Mouse (Mus musculus) myocyte (in vitro differentiated cells): ENCODE measurements around the gene Capn8.

Experiments
- CEBPB ChIP-seq: IDR thresholded peaks from 2 replicates; pipeline ENCODE4 v1.6.1; 2011; ENCODE audit warnings: mild to moderate bottlenecking, moderate library complexity; ENCODE audit not compliant: poor library complexity, insufficient read depth, severe bottlenecking
- E2F4 ChIP-seq: IDR thresholded peaks from one replicate; pipeline ENCODE4 v1.6.1; 2011; ENCODE audit warnings: mild to moderate bottlenecking, control low read depth, moderate library complexity; ENCODE audit not compliant: insufficient read depth
- MAX ChIP-seq: IDR thresholded peaks from one replicate; pipeline ENCODE4 v1.6.1; 2011; ENCODE audit warnings: low read depth, mild to moderate bottlenecking, control low read depth
- MYOD1 ChIP-seq, 3 experiments: IDR thresholded peaks; one replicate each; pipeline ENCODE4 v1.6.1; 2011; ENCODE audit warnings: control low read depth in 2 of 3, low read depth in 2 of 3, mild to moderate bottlenecking in 2 of 3, moderate library complexity in 1 of 3; ENCODE audit not compliant: insufficient read length in 2 of 3, control insufficient read depth in 1 of 3
- POLR2A ChIP-seq: IDR thresholded peaks from one replicate; pipeline ENCODE4 v1.6.1; 2011; ENCODE audit warnings: low read depth, mild to moderate bottlenecking, control low read depth, moderate library complexity; ENCODE audit not compliant: insufficient read length
- POLR2AphosphoS2 ChIP-seq: IDR thresholded peaks from one replicate; pipeline ENCODE4 v1.6.1; 2011; ENCODE audit warnings: low read depth, control low read depth; ENCODE audit not compliant: insufficient read length
- SRF ChIP-seq: IDR thresholded peaks from one replicate; pipeline ENCODE4 v1.6.1; 2011; ENCODE audit warnings: low read depth; ENCODE audit not compliant: control insufficient read depth, insufficient read length
- TCF12 ChIP-seq: IDR thresholded peaks from one replicate; pipeline ENCODE4 v1.6.1; 2011; ENCODE audit warnings: mild to moderate bottlenecking, control low read depth; ENCODE audit not compliant: poor library complexity, insufficient read depth, severe bottlenecking
- TCF3 ChIP-seq: IDR thresholded peaks from one replicate; pipeline ENCODE4 v1.6.1; 2011; ENCODE audit warnings: low read depth, control low read depth; ENCODE audit not compliant: insufficient read length
- USF1 ChIP-seq: IDR thresholded peaks from one replicate; pipeline ENCODE4 v1.6.1; 2011; ENCODE audit warnings: low read depth, mild to moderate bottlenecking, control low read depth, moderate library complexity

GRCm38 (mm10) chr1:182518143-182518680 lies 46.6 kb upstream of the Capn8 start:
- no peak for TF ChIP-seq POLR2A
- TF ChIP-seq CEBPB = no peak
- no peak for TF ChIP-seq TCF3
- no peak for TF ChIP-seq MYOD1 (IDR thresholded peaks at IDR 0.05; ENCODE audit: control insufficient read depth in 1 of 3, insufficient read length in 2 of 3, low read depth in 2 of 3)
- TF ChIP-seq SRF = no peak
- TF ChIP-seq MAX = no peak
- TF ChIP-seq USF1 = no peak
- no peak for TF ChIP-seq TCF12
- TF ChIP-seq POLR2AphosphoS2 = no peak
- TF ChIP-seq E2F4 = no peak
